Mouse (Mus musculus) kidney, adult 2 months (tissue): Measurements from ENCODE around the gene Dus4l.

ENCODE experiments used
- CTCF ChIP-seq: fragments of 200-500 bp; conservative IDR thresholded peaks from 2 replicates; pipeline ENCODE4 v1.5.1; 2011; ENCODE audit warnings: low read depth, mild to moderate bottlenecking, control low read depth, low read length, moderate library complexity, mixed read lengths; ENCODE audit not compliant: insufficient read depth, insufficient read length
- POLR2A ChIP-seq: fragments of 200-500 bp; IDR thresholded peaks from one replicate; pipeline ENCODE4 v1.6.1; 2011; ENCODE audit warnings: low read depth, low read length, control low read depth

GRCm38 (mm10) chr12:31620106-31620505, 34.5 kb downstream of the Dus4l start:
- no peak for TF ChIP-seq CTCF
- TF ChIP-seq POLR2A = no peak
